Mouse (Mus musculus) monocyte, adult 5-6 weeks (primary cell): Measurements from ENCODE around the gene Zfp82. TPM values are rescaled to one million over a fixed set of nuclear protein-coding genes. Genes with fewer than 3 reads are reported as not detected.
"Not testable (repeated sequence)": the region's sequence is repeated elsewhere in the genome, so short reads cannot be mapped to it uniquely, and the experiment has no call there.

Experiments used
- ATAC-seq: fragments of 153-309, 156-312 bp; replicated peaks from 2 replicates; pipeline ENCODE4 v1.8.0; 2017; ENCODE audit warnings: mild to moderate bottlenecking; ENCODE audit not compliant: low TSS enrichment, insufficient number of reproducible peaks, severe bottlenecking, poor library complexity, low FRiP score
- total RNA-seq: library from RNA; stranded (forward); fragments of 200-1000, 200-491, 200-594 nt; gene quantifications from 3 replicates; pipeline ENCODE4 v1.2.3, GENCODE M21; 2017

Zfp82 gene
- 3.8 to 9.1 TPM (median 4.3 TPM) in 3 replicates for total RNA-seq

DNA sequence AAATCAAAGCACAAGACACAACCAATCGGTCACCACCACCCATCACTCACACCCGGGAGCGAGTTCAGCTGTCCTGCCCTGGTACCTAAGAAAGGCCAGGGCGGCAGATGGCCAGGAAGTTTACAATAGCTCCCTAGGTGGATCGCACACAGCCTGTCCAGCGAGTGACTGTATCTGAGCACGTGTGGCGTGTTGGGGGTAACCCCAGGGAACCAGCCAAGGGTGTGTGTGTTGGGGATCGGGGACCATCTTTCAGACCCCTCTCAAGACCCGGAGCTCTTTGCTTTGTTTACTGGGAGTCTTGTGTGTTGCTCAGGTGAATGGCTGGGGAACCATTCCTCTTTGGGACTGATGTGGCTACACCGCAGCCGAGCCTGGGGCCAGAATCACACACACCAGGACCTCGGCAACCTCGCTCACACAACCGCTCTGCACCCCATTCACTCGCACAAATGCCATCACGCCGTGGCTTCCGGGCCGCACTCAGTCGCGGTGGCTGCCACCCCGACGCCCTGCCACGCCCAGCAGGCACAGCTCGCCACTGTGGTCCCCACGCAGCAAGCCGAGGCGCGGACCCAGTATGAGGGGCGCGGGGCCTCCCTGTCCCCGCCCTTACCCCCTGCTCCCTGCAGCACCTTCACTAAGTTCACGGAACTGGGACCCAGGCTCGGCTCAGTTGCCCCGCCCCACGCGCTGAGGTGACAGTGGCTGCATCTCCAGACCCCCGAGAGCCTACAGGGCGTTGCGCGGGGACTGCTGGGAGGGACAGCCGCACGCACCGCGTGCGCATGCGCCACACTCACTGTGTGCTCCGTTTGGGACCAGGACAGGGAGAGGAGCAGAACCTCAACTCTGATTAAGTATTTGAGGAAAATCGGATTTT, at the start of gene Zfp82:
Gene Zfp82 (minus strand): TSS at position 755 of the 883 bp plus-strand sequence.
- peak; percentile 73; the same call in 1 of the 2 replicates for ATAC-seq

DNA sequence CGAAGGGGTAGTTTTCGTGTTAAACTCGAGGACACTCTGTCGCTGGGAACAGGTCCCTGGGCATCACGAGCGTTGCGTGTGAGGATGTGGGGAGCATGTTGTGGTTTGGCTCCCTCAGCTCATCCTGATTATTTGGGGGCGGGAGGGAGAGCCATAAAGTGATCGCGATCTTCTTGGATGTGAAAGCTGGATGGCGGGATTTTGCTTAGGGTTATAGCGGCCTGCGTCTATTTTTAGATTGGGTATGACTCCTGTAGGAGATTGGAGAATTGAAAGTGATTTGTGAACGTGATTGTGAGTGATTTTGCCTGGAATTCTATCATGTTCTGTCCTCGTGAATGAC, 49.5 kb upstream of the Zfp82 start:
- no peak for ATAC-seq

GRCm38 (mm10) chr7:30121308-30122187, 48.8 kb upstream of the Zfp82 start, which contains the start of gene Zfp382:
Gene Zfp382 (plus strand): TSS chr7:30121942.
- peak; percentile 88 for ATAC-seq

GRCm38 (mm10) chr7:30117935-30118334, 45.2 kb upstream of the Zfp82 start:
- ATAC-seq: not testable (repeated sequence)

- no peak for ATAC-seq
Observed at GRCm38 (mm10) chr7:30116076-30116475, 43.4 kb upstream of the Zfp82 start.

- no peak for ATAC-seq
Observed at GRCm38 (mm10) chr7:30099297-30099696, 26.6 kb upstream of the Zfp82 start.

DNA sequence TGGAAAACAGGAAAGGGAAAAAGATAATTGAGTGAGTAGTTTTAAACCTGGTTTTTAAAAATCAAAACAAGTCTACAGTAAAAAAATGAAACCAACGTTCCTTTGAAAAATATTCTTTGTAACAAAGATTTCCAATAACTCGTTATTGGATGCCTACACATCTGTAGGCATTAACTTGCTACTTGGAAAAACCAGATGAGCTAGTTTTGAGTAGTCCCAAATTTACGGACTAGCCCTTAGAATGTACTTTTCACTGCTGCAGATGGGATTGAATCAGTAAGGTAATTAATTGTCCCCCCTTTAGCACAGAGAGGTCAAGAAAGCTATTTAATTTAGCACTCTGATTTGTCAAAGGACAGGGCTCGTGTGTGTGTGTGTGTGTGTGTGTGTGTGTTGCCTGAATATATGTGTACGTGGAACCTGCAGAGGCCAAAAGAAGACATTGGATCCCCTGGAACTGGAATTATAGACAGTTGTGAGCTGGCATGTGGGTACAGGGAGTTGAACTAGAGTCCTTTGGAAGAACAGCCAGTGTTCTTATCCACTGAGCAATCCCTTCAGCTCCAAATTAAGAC, 22.9 kb upstream of the Zfp82 start:
- ATAC-seq: no peak

DNA sequence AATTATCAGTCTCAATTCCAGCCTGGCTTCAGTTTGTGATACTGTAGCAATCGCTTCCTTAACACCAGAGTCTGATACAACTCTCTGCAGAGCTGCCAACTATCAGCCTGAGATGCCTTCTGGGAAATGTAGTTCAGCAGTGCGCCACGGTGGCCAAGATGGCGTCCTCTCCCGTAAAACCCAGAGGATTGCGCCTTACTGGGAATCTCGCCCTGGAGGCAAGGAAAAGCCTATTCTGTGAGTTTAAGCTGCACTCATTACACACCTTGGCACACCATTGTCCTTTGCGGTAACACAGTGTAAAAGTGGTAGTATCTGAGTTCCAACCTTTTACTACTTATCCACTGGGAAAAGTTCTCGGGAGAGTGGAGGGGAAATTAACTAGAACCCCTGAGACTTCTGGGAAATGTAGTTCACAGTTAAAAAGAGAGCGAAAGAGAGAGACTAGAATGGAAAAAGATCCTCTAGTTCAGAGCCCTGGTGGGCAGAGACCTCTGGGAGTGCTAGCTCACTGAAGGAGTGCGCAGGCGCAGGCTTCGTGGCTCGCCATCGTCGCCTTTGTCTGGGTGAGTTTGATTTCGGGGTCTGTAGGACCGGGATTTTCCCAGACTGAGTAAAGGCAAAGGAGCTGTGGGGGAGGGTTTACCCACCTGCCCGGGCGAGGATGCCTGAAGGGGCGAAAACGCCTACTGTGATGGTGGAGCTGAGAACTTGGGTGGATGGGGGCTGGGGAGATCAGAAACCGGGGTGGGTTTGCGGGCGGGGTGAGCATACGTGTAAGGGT, 22.1 kb upstream of the Zfp82 start, which contains the start of gene Zfp260:
Gene Zfp260 (plus strand): TSS at position 132 of the 784 bp plus-strand sequence.
- ATAC-seq: peak; percentile 71

- no peak for ATAC-seq
Observed at GRCm38 (mm10) chr7:30093918-30094415, 21.3 kb upstream of the Zfp82 start.

- ATAC-seq: no peak
Observed at GRCm38 (mm10) chr7:30092666-30093065, 20.0 kb upstream of the Zfp82 start.

DNA sequence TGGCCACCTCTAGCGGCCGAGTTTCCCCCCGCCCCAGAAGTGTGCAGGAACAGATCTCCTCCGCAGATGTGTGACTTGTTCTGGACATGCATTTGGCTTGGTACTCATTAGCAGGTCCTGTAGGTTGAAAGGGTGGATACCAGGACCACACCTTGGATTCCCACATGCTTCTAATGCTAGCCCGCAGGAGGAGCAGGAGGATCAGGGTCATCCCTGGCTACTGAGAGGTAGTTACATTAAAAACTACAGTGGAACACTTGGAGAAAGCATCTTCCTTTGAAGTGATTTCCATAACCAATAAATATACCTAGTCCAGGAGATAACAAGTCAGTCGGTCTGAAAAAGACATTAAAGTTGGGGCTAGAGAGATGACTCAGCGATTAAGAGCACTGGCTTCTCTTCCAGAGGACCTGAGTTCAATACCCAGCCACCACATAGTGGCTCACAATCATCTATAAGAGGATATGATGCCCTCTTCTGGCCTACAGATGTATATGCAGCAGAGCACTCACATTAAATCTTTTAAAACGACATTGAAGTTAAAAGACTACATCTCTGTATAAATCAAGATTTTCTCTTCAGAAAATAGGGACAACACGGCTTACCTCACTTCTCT, 18.4 kb upstream of the Zfp82 start:
- no peak for ATAC-seq

- peak; percentile 93 for ATAC-seq
Observed at GRCm38 (mm10) chr7:30090092-30090969, 17.6 kb upstream of the Zfp82 start, which contains the start of the genes Gm26920 and Zfp566. Gene Gm26920 (minus strand): TSS chr7:30090410. Gene Zfp566 (minus strand): TSS chr7:30090527.

GRCm38 (mm10) chr7:30089405-30089804, 16.7 kb upstream of the Zfp82 start:
- ATAC-seq: no peak

DNA sequence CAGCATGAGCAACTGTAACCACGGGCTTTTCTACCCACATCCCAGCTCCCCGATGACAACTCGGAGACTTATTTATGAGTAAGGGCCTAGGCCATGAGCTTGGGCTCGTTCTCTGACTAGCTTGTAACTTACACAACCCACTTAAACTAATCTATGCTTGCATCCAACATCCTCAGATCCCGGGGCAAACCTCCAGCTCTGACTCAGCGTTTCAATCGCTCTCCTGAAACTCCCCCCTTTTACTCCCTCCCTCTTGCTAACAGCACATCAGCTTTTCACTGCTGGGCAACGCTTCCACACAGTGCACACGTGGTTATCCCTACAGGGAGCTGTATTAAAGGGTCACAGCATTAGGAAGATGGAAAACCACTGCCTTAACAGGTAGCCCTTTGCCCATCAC, 13.8 kb upstream of the Zfp82 start:
- no peak for ATAC-seq

- ATAC-seq: no peak
Observed at GRCm38 (mm10) chr7:30064622-30065021, 8.1 kb downstream of the Zfp82 start.

- ATAC-seq: no peak
Observed at GRCm38 (mm10) chr7:30062478-30062877, 10.2 kb downstream of the Zfp82 start.

- ATAC-seq: no peak
Observed at GRCm38 (mm10) chr7:30060341-30060740, 12.4 kb downstream of the Zfp82 start.
